Mouse (Mus musculus): Measurements from ENCODE around the gene Mfrp. TPM values are rescaled to one million over a fixed set of nuclear protein-coding genes. Genes with fewer than 3 reads are reported as not detected.

Mfrp gene
- polyA plus RNA-seq, 1 experiment from 2014 or later = not detected

- peak overlapping the region; percentile 57 for H3K9ac ChIP-seq
- 0 out of 2 replicates have a peak overlapping the region, but pooled peaks have one; percentile 6 for H3K4me3 ChIP-seq
- WGBS = 19% methylated on average over 11 of the region's 11 CpGs
- H3K27me3 ChIP-seq (replicated peaks) = no peaks in the 10 kb centered on the region
- ATAC-seq (ENCODE audit: insufficient number of reproducible peaks, low FRiP score) = peak; percentile 37; the same call in 1 of the 2 replicates
- H3K36me3 ChIP-seq = peaks cover 14% of the 10 kb centered on the region
- no peaks in the 10 kb centered on the region for H3K9me3 ChIP-seq (replicated peaks)
- peak overlapping the region; percentile 65 for H3K27ac ChIP-seq (ENCODE audit: poor library complexity, severe bottlenecking)
- H3K4me2 ChIP-seq = peak overlapping the region; percentile 47
- peaks cover 80% of the 10 kb centered on the region for H3K4me1 ChIP-seq (replicated peaks)
These were observed 29.5 kb upstream of the Mfrp start for GRCm38 (mm10) chr9:44071914-44072598.

GRCm38 (mm10) chr9:44072599-44072915, 29.0 kb upstream of the Mfrp start:
- 0 out of 2 replicates have a peak overlapping the region, but pooled peaks have one; percentile 6 for H3K4me3 ChIP-seq

GRCm38 (mm10) chr9:44073115-44073514, 28.4 kb upstream of the Mfrp start:
- peaks cover 14% of the 10 kb centered on the region for H3K36me3 ChIP-seq
- no peak overlapping the region for H3K4me3 ChIP-seq
- H3K27me3 ChIP-seq (replicated peaks) = no peaks in the 10 kb centered on the region
- peak overlapping the region; percentile 15; the same call in 1 of the 2 replicates for H3K27ac ChIP-seq (ENCODE audit: poor library complexity, severe bottlenecking)
- WGBS = 54% methylated on average over 5 of the region's 5 CpGs
- H3K9ac ChIP-seq = peak overlapping the region; percentile 57
- H3K9me3 ChIP-seq (replicated peaks) = no peaks in the 10 kb centered on the region
- H3K4me2 ChIP-seq = peak overlapping the region; percentile 47
- no peak for ATAC-seq (ENCODE audit: insufficient number of reproducible peaks, low FRiP score)
- peaks cover 82% of the 10 kb centered on the region for H3K4me1 ChIP-seq (replicated peaks)

More at GRCm38 (mm10) chr9:44072599-44072915, 29.0 kb upstream of the Mfrp start:
- Histone ChIP-seq H3K36me3 (peaks cover 14% of the 10 kb centered on the region), H3K4me2 (peak overlapping the region; percentile 47), H3K9me3 (replicated peaks) (no peaks in the 10 kb centered on the region), H3K27me3 (replicated peaks) (no peaks in the 10 kb centered on the region), H3K9ac (peak overlapping the region; percentile 57), H3K27ac (ENCODE audit: poor library complexity, severe bottlenecking) (peak overlapping the region; percentile 65; the same call in 1 of the 2 replicates), H3K4me1 (replicated peaks) (peaks cover 82% of the 10 kb centered on the region)
- ATAC-seq (ENCODE audit: insufficient number of reproducible peaks, low FRiP score) = no peak
- WGBS = 26% methylated on average over 4 of the region's 4 CpGs

GRCm38 (mm10) chr9:44074395-44075275, 26.9 kb upstream of the Mfrp start:
- H3K27ac ChIP-seq (ENCODE audit: poor library complexity, severe bottlenecking) = no peak overlapping the region
- H3K9me3 ChIP-seq (replicated peaks) = no peaks in the 10 kb centered on the region
- WGBS = 58% methylated on average over 9 of the region's 9 CpGs
- H3K4me1 ChIP-seq (replicated peaks) = peaks cover 84% of the 10 kb centered on the region
- H3K4me2 ChIP-seq = no peak overlapping the region
- peak overlapping the region; percentile 19; the same call in 1 of the 2 replicates for H3K9ac ChIP-seq
- H3K4me3 ChIP-seq = no peak overlapping the region
- no peak for ATAC-seq (ENCODE audit: insufficient number of reproducible peaks, low FRiP score)
- H3K27me3 ChIP-seq (replicated peaks) = no peaks in the 10 kb centered on the region
- H3K36me3 ChIP-seq = peaks cover 14% of the 10 kb centered on the region

- peak overlapping the region; percentile 19 for H3K9ac ChIP-seq
- no peaks in the 10 kb centered on the region for H3K27me3 ChIP-seq (replicated peaks)
- no peak for ATAC-seq (ENCODE audit: insufficient number of reproducible peaks, low FRiP score)
- peaks cover 85% of the 10 kb centered on the region for H3K4me1 ChIP-seq (replicated peaks)
- no peak overlapping the region for H3K27ac ChIP-seq (ENCODE audit: poor library complexity, severe bottlenecking)
- no peak overlapping the region for H3K4me3 ChIP-seq
- H3K9me3 ChIP-seq (replicated peaks) = no peaks in the 10 kb centered on the region
- peaks cover 14% of the 10 kb centered on the region for H3K36me3 ChIP-seq
- H3K4me2 ChIP-seq = no peak overlapping the region
- WGBS = 73% methylated on average over 24 of the region's 24 CpGs
These were observed 26.1 kb upstream of the Mfrp start for GRCm38 (mm10) chr9:44075276-44075995.

- Histone ChIP-seq H3K36me3 (peaks cover 14% of the 10 kb centered on the region), H3K27me3 (replicated peaks) (no peaks in the 10 kb centered on the region), H3K9ac (peak overlapping the region; percentile 19; the same call in 1 of the 2 replicates), H3K4me2 (no peak overlapping the region), H3K27ac (ENCODE audit: poor library complexity, severe bottlenecking) (no peak overlapping the region), H3K4me3 (no peak overlapping the region), H3K4me1 (replicated peaks) (peaks cover 85% of the 10 kb centered on the region), H3K9me3 (replicated peaks) (no peaks in the 10 kb centered on the region)
- 64% methylated on average over 16 of the region's 16 CpGs for WGBS
- ATAC-seq (ENCODE audit: insufficient number of reproducible peaks, low FRiP score) = no peak
These were observed 25.3 kb upstream of the Mfrp start for GRCm38 (mm10) chr9:44075996-44076763.

GRCm38 (mm10) chr9:44076764-44077120, 24.8 kb upstream of the Mfrp start:
- Histone ChIP-seq H3K4me3 (no peak overlapping the region), H3K9ac (no peak overlapping the region), H3K9me3 (replicated peaks) (no peaks in the 10 kb centered on the region), H3K4me1 (replicated peaks) (peaks cover 85% of the 10 kb centered on the region), H3K27me3 (replicated peaks) (no peaks in the 10 kb centered on the region), H3K4me2 (no peak overlapping the region), H3K27ac (ENCODE audit: poor library complexity, severe bottlenecking) (no peak overlapping the region), H3K36me3 (peaks cover 14% of the 10 kb centered on the region)
- ATAC-seq (ENCODE audit: insufficient number of reproducible peaks, low FRiP score) = no peak
- 18% methylated on average over 5 of the region's 5 CpGs for WGBS

GRCm38 (mm10) chr9:44077266-44077910, 24.1 kb upstream of the Mfrp start:
- 75% methylated on average over 11 of the region's 11 CpGs for WGBS
- no peak for ATAC-seq (ENCODE audit: insufficient number of reproducible peaks, low FRiP score)
- Histone ChIP-seq H3K36me3 (peaks cover 14% of the 10 kb centered on the region), H3K4me1 (replicated peaks) (peaks cover 84% of the 10 kb centered on the region), H3K4me3 (no peak overlapping the region), H3K9ac (peak overlapping the region; percentile 21; the same call in 1 of the 2 replicates), H3K9me3 (replicated peaks) (no peaks in the 10 kb centered on the region), H3K27me3 (replicated peaks) (no peaks in the 10 kb centered on the region), H3K4me2 (no peak overlapping the region), H3K27ac (ENCODE audit: poor library complexity, severe bottlenecking) (no peak overlapping the region)

GRCm38 (mm10) chr9:44078136-44078797, 23.3 kb upstream of the Mfrp start:
- H3K4me3 ChIP-seq = no peak overlapping the region
- H3K9ac ChIP-seq = peak overlapping the region; percentile 21; the same call in 1 of the 2 replicates
- peaks cover 14% of the 10 kb centered on the region for H3K36me3 ChIP-seq
- peaks cover 84% of the 10 kb centered on the region for H3K4me1 ChIP-seq (replicated peaks)
- WGBS = 76% methylated on average over 10 of the region's 10 CpGs
- H3K4me2 ChIP-seq = peak overlapping the region; percentile 44
- ATAC-seq (ENCODE audit: insufficient number of reproducible peaks, low FRiP score) = no peak
- no peaks in the 10 kb centered on the region for H3K9me3 ChIP-seq (replicated peaks)
- peak overlapping the region; percentile 81 for H3K27ac ChIP-seq (ENCODE audit: poor library complexity, severe bottlenecking)
- no peaks in the 10 kb centered on the region for H3K27me3 ChIP-seq (replicated peaks)

All from heart, embryonic 12.5 days (tissue).